Mouse (Mus musculus): ENCODE data around the gene Arhgap15.

The Arhgap15 gene

GRCm38 (mm10) chr2:44309556-44309955 is 560.9 kb downstream of the Arhgap15 start:
- no peak for DNase-seq

- DNase-seq = no peak
Observed at GRCm38 (mm10) chr2:44310095-44310748, 561.6 kb downstream of the Arhgap15 start.

GRCm38 (mm10) chr2:44311216-44311615 is 562.6 kb downstream of the Arhgap15 start:
- no peak for DNase-seq

- no peak for DNase-seq
Observed at GRCm38 (mm10) chr2:44313573-44313972, 564.9 kb downstream of the Arhgap15 start.

- DNase-seq = no peak
Observed at GRCm38 (mm10) chr2:44318436-44318835, 569.8 kb downstream of the Arhgap15 start.

DNA sequence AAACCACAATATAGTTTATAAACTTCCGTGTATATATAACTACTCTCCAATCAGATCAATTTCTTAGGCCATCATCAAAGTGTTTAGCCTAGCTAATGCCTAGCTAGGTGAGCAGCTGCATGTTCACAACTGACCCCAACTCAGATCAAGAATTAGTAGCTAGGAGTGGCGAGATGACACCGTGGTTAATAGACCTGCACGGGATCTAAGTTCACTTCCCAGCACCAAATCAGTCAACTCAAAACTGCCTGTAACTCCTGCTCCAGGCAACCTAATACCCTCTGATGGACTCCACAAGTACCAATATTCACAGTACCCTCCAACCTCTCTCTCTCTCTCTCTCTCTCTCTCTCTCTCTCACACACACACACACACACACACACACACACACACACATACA is 570.9 kb downstream of the Arhgap15 start:
- DNase-seq = no peak

GRCm38 (mm10) chr2:44323813-44324212 is 575.2 kb downstream of the Arhgap15 start:
- DNase-seq = no peak

DNA sequence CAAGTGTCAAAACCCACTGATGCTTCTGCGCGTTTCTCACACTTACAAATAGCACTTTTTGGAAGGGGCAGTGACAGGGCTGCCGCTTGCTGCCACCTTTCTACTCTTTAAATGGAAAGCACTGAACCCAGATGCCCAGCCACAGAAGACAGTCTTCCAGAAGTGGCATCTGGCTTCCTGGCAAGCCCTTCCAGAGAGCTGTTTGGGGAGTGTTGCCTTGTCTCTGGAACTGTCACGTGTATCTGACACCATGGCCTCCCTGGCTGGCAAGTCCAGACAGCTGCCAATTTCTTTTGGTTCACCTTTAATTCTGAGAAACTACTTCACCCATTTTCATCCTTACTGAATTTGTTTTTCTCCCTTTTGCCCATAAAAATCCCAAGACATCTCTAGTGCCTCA is 584.7 kb downstream of the Arhgap15 start:
- no peak for DNase-seq

DNA sequence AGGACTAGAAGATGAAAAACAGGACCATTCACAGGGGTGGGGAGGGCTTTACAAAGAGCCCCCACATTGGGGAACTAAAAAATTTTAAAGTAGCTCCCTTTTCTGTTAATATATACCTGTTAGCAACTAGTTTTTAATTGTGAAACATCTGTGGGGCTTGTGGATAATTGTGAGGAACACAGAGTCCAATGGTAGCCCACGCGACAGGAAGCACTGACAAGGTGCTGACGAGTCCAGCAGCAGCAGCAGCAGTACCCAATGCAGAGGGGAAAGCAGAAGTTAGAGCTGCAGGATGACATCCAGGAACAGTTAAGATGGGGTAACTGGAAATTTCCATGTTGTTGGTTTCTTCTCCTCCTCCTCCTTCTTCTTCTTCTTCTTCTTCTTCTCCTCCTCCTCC is 585.4 kb downstream of the Arhgap15 start:
- no peak for DNase-seq

DNA sequence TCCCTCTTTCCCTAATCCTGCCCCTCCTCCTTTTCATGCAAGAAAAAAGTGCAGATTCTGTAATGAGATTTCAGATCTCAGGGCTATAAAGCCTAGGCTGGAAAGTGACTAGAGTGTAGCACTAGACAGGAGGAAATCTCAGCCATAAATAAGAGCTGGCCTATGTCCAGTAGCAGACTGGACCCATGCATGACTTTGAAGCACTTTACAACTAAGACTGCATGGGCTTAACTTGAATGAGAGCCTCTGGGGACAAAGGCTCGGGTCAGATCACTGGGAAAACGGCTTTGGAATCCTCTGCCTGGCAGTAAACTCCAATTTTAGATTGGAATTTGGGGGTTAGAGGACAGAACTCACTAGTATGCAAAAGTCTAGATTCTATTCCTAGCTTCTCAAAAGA is 585.9 kb downstream of the Arhgap15 start:
- DNase-seq = no peak

- no peak for DNase-seq
Observed at GRCm38 (mm10) chr2:44336720-44337354, 588.2 kb downstream of the Arhgap15 start.

DNA sequence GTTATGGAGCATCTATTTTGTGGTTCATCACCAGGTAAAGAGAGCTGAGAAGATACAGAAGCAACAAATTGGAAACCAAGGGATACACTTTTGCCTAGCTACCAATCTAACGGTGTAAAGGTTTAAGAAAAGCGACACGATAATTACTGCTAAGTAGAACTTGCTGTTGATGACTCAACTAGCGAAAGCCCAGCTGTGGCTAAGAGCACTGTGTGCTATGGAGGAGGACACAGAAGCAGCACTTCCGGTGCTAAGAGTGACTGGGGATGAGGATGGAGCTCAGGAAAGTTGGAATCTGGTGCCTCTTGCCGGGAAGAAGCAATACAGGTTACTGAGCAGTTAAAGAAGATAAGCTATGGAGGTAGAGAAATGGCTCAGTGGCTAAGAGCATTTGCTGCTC is 589.8 kb downstream of the Arhgap15 start:
- no peak for DNase-seq

DNA sequence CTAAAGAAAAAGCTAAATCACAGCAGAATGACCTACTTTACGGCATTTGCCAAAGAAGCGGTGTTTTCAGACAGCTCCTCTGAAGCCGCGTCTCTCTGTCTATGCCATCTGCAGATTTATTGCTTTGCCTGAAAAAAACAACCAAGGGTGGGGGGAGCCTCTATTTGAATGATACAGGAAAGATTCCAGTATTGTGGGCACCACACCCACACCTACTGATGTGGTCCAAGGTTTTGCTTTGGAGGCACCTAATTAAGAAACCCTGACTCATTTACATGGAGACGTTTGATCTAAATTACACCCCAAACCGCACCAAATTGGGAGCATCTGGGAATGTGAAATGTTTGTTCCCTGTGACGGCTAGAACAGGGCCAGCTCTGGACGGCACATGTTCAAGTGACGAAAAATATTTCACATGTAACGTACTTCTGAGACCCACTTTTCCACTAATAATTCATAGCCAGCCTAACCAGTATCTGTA is 592.5 kb downstream of the Arhgap15 start:
- no peak for DNase-seq

- no peak for DNase-seq
Observed at GRCm38 (mm10) chr2:44344861-44345260, 596.2 kb downstream of the Arhgap15 start.

DNA sequence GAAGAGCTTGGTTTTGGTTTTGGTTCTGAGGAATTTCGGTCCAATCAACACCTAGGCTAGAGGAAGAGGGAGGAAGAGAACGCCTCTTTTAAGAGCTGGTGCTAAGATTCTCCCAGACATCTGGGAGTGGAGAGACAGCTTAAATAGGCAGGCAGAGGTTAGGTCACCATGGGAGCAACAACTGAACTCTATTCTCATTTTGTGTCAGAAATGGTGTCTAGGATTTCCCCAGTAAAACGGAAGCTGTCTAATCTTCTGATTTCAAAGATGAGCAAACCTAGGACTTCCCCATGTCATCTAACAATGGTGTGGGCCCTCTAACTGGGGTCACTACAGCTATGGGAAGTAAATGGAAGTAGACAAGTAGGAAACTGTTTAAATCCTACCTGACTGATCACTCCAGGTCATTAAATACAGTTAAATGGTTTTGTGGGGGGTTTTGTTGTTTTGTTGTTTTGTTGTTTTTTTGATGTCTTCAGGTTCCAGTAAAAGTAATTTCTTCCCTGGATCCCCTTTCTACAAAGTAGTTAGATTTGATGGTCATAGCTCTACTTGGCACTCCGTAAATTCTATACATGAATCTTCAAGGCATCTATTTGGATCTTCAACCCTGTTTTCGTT is 596.8 kb downstream of the Arhgap15 start:
- DNase-seq = no peak

- no peak for DNase-seq
Observed at GRCm38 (mm10) chr2:44346184-44346583, 597.6 kb downstream of the Arhgap15 start.

DNA sequence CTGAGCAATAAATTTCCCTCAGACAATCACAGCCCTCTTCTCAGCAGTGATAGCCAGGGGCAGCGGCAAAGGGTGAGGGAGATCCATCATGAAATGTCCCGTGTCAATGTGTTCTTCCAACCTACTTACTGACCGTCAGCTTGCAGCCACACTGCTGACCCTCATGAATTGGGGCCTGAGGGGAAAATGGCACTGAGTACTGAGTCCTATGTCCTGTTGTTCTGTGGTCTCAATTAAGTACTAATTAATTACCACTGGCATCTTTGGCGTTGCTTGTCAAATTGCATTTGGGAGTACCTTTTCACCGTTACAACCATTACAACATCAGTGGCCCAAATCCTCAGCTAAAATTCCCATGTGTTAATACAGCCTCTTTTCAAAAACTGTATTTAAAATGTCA is 599.2 kb downstream of the Arhgap15 start:
- DNase-seq = no peak

DNA sequence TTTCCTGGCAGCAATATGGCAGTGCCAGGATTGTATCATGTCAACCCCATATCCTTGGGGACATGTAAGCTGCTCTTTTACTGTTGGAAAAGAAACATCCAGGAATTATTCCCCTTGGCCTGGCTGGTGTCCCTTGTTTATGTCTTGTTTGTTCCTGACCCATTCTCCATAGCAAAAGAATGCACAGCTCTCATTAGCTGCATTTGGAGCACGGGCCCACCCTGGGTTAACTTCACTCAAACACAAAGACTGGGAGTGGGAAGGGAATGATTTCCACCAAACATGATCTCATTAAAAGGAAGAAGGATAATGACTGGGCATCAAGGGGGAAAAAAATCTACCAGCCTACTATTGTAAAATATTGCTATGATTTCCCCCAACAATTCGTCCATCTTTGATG is 600.5 kb downstream of the Arhgap15 start:
- no peak for DNase-seq

GRCm38 (mm10) chr2:44352885-44353284 is 604.3 kb downstream of the Arhgap15 start:
- no peak for DNase-seq

DNA sequence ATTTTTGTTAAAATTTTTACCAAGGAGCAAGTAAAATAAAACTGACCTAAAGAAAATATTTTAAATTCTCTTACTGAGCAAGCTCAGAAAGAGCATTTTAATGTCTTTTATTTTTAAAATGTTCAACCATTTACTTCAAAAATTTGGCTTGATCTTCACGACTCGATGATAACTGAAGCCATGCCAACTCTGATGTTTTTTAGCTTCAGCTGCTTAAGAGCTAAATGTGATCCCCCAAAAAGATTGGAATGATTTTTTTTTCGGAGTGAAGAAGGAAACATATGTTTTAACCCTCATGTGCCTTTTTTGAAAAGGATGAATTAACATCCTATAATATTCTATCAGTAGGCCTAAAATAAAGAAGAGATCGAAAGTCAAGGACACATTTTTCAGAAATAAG is 605.0 kb downstream of the Arhgap15 start:
- DNase-seq = no peak

- DNase-seq = no peak
Observed at GRCm38 (mm10) chr2:44354786-44355185, 606.2 kb downstream of the Arhgap15 start.

- DNase-seq = no peak
Observed at GRCm38 (mm10) chr2:44355316-44355715, 606.7 kb downstream of the Arhgap15 start.

DNA sequence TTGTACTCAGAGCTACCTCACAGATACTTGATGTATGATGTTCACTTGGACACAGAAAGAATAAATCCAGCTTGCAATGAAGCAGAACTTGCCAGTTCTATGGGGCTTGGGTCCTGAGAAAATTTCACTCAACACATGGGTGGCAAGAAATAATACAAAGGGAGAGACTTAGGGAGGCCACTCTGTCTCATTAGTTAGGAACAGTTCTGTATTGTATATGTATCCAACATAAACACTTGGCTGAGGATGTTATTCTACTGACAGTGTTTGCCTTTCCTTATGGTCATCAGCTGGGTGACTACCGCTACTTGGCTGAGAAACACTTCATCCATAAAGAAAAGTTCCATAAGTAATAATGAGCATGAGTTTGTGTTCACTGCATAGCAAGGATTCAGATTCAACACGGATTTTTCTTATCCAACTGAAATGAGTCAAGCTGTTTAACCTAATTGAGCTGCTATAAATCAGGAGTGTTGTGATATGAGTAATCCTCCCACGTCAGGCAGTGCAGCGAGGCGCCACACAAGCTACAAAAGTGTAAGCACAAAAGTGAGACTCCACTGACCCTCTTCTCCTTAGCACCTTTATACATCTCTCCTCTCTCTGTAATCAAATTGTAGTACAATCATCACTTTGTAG is 607.7 kb downstream of the Arhgap15 start:
- DNase-seq = no peak

DNA sequence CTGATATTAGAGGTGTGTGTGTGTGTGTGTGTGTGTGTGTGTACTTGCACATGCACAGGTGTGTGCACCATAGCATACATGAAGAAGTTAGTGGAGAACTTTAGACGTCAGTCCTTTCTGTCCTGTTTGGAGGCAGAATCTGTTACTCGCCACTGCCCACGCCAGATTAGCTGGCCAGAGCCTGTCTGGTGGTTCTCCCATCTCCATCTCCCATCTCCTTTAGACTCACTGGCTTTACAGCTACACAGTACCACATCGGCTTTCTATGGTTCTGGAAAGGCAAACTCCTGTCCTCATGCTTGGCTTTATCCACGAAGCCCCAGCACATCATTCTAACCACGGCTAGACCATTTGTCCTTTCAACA is 608.2 kb downstream of the Arhgap15 start:
- DNase-seq = no peak

All from cerebellum, adult 11-12 months (tissue).